Mouse (Mus musculus) adrenal gland, postnatal 36 days (tissue): ENCODE data around the gene Qser1. TPM values are rescaled to one million over a fixed set of nuclear protein-coding genes. Genes with fewer than 3 reads are reported as not detected.
A peak's percentile ranks its signal among the peaks of the same experiment; 100 is the strongest.
"Not testable (repeated sequence)": the region's sequence is repeated elsewhere in the genome, so short reads cannot be mapped to it uniquely, and the experiment has no call there.

Experiments
- DNase-seq, 2 experiments: peaks; one replicate each; pipeline ENCODE4 v3.0.0; 2021; ENCODE audit warnings: mixed read lengths in 1 of 2
- long read RNA-seq, 2 experiments: library from polyadenylated mRNA; stranded (forward); transcript quantifications; one replicate each; pipeline ENCODE4 v2.0.0; 2021; ENCODE audit warnings: borderline sequencing depth in 2 of 2
- total RNA-seq, 2 experiments: library from RNA; stranded (reverse); gene quantifications; 2 replicates each; pipeline ENCODE4 v1.2.3; 2021

Gene Qser1
- total RNA-seq, result 10 to 100 TPM; 25.6 to 26.9 TPM
- long read RNA-seq, experiment 1, partial matches to known transcripts, result 0 of 3 reads
- long read RNA-seq, experiment 1, other reads (novel, unspliced or antisense), result 3 of 3 reads
- long read RNA-seq, experiment 2, result 0 reads

DNA sequence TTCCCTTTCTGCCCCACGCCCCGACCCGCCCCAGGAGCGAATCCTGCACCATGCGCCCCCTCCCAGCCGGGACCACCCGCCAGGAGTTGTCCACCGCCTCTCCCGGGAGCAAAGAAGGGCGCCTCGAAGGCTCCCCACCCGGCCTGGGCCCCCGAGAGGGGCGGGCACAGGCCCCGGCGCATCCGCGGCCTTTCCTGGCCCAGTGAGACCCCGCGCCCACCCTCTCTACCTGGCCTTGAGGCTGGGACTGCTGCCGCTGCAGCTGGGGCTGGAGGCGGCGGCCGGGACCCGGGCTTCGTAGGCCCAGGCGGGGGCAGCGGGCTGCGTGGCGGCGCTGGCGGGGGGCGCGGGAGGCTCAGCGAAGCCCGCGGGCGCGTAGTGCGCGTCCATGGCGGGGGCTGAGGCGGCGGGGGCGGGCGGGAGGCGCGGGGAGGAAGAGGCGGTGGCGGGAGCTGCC is at the start of gene Qser1:
Qser1 (minus strand) TSS at position 390 of the 457 bp plus-strand sequence.
- peak in 1 of 2 experiments; percentile 35 for DNase-seq

DNA sequence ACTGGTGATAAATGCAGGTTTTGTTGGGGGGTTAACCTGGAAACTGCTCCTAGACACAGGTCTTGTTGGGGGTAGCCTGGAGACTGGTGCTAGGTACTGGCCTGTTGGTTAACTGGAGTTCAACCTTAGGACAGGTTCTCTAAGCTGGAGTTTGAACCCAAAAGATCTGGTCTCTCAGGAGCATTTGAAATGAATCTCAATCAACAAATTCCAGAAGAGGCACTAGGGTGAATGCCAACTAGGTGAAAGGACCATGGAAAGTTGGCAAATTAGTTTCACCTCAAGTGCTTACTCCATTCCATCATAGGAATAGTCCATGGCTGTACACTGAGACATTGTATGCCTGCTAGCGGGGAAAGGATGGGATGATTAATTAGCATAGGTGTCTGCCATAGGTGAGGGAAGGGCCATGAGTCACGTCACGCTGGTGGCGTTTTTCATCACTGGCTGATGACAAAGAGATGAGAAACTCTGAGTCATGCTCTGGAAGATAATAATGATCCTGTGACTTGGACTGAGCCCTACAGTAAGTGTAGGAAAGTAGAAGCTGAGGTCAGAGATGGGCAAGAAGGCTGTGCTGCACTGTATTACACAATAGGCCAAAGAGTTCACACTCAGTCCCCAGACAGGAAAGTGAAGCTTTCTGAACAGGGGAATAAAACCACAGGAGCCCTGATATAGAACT is 47.8 kb upstream of the Qser1 start:
- DNase-seq, result peak; percentile 21 to 43

DNA sequence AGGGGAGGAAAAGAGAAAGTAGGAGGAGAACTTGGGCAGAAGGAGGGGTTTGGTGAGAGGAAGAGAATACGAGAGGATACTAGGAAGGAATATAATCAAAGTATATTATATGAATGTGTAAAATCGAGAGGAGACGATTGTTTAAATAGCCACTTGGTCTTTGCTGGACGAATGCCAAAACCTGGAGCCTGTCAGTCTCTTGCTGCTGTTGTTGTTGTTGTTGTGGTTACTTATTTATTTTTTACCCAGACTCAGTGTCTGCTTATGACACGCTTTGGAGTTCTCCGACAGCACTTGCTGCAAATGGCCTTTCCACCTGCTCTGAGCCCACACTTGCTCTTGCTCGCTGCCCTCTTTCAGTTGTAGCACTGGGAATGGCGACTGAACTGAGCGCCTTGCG is 43.9 kb upstream of the Qser1 start:
- DNase-seq, result no peak

DNA sequence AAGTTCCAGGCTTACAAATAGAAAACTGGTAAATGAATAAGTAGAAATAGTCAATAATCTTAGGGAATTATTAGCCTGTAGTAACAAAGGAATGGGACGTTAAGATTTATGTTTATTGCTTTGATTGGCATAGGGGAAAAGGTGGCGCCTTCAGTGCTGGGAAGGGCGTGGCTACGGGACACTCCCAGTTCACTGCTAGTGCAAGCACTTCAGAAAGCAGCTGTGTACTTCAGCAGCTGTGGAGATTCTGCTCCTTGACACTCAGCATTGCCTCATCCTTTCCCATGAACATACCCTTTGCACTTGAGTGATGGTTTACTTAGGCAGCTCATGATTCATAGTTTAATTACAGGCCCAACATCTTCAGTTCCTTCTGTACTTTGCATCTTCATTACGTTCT is 42.5 kb upstream of the Qser1 start:
- DNase-seq, result no peak

DNA sequence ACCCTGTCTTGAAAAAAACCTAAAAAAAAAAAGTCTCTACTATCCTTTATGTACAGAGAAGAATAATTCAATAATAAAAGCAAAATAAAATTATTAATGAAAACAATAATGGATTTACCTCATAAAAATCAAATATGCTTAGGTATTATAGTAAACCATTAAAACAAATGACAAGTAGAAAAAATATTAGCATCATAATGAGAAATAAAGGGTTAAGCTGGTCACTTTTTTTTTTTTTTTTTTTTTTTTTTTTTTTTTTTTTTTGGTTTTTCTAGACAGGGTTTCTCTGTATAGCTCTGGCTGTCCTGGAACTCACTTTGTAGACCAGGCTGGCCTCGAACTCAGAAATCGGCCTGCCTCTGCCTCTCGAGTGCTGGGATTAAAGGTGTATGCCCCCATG is 41.5 kb upstream of the Qser1 start:
- not testable (repeated sequence) for DNase-seq

DNA sequence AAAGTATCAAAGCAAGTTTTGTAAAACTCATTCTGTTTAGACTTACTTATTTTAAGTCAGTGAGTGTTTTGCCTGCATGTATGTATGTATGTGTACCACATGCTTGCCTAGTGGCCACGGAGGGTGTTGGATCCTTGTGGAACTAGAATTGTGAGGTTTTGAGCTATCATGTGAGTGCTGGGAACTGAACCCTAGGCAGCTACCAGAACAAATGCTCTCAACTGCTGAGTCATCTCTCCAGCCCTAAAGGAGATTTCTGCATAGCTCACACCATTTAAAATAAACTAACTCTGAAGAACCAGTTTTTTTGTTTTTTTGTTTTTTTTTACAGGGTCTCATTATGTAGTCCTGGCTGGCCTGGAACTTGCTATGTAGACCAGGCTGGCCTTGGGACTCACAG is 39.7 kb upstream of the Qser1 start:
- no peak for DNase-seq

DNA sequence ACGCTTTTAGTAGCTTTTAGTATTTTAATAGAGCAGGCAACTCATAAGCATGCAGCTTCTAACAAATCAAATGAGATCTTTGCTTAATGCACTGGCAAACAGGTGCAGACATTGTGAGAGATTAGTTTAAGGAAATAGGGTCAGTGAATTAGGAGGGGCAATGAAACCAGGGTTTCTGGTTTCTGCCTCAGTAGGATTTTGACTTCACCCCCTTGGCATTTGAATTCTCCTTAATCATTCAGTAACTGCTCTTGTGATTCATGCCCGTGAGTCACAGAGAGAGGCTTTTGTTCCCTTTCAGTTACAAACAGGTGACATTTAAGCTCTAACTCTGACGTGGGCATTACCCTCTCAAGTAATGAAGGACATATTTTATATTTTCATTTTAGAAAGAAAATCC is 39.2 kb upstream of the Qser1 start:
- DNase-seq, result peak in 1 of 2 experiments; percentile 47

DNA sequence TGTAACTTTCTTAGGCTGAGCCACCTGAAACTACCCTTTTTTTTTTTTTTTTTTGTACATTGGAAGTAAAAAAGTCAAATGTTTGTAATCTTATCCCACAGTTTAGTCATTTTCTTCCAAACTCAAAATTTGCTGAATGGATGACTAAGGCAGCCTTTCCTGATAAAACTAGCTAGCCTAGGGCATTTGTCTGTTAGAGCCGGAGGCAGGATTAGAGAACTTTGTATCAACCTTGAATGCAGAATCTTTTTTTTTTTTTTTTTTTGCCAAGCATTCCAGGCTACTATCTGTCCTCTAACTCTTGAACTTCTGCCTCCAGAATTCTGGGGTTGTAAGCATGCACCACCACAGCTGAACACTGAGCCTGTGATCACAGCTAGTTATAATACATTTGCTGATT is 38.3 kb upstream of the Qser1 start:
- DNase-seq, result peak in 1 of 2 experiments; percentile 6

DNA sequence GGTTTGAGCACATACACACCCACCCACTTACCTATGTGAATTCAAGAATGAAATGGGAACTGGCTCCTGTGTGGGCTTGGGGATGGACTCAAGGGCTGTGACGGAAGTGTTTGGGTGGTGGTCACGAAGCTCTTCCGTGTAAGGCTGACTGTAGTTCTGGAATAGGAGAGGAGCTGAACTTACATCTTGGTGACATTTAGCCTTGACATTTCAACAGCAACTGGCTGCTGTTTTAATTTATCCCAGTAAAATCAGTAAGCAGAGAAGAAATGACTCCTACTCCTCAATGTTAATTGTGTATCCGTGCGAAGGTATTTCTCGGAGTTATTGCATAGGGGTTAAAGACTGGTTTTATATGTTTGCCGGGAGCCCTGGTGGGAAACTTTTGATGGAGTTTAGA is 36.0 kb upstream of the Qser1 start:
- DNase-seq, result no peak

DNA sequence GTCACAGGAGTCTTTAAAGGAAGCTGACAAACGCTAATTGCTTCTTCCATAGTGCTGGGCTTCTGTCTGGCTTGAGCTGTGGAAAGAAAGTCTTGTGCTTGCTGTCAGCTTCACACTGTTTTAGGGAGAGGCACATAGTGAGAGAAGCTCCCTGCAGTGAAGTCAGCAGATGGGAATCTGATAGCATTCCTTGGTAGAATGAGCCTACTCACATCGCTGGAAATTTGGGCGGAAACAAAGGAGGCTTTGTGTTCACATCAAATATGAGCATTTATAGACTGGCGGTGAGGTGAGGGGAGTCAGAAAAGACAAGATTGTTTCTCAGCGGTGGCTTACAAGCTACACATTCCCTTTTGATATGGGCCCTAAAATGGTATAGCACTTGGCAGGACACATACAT is 35.1 kb upstream of the Qser1 start:
- DNase-seq, result no peak

DNA sequence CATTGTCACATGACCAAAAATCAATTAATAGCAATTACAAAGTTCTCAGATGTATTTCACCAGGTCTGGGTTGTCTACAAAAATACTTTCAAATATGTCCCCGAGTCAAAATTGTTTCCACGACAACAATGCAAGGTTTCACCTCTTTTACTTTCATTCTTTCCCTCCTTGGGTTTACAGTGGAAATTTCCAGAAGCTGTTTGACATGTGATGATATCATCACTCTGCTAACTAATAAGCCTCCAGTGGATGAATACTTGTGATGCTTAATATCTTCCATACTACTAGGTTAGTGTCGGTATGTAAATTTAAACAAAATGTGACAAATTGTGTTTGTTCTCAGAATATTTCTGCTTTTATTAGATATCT is 33.4 kb upstream of the Qser1 start:
- DNase-seq, result peak in 1 of 2 experiments; percentile 4

DNA sequence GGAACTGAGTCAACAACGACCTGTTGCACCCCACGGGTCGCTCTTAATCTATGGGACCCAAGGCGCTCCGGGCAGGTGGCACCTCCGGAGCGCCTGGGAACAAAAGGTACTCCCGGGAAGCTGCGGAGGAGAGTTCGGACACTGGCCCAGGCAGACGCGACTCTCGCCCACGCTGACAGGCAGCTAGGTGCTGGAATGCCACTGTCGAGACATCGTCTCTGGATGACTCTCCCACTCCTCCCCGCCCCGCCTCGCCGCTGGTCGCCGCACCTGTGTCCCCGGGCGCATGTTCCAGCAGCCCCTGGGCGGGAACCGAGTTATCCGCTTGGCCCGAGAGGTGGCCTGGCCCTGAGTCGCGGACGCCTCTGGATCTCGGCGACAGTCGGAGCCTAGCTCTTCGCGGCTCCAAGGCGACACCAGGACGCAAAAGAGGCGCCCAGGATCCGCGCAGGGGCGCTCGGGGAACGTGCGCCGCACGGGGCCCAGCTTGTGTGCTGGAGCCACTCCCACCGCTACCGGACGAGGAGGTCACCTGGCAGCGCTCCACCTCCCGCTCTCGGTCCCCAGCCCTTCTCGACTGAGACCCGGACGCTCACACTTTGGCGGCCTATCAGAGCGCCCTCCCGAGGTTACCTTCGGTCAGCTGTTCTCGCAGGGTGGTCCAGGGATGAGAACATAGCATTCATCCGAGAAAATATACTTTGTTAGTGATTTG is 32.9 kb upstream of the Qser1 start, which contains the start of gene Prrg4:
Prrg4 (minus strand) TSS at position 601 of the 715 bp plus-strand sequence.
- peak; percentile 88 to 92 for DNase-seq

DNA sequence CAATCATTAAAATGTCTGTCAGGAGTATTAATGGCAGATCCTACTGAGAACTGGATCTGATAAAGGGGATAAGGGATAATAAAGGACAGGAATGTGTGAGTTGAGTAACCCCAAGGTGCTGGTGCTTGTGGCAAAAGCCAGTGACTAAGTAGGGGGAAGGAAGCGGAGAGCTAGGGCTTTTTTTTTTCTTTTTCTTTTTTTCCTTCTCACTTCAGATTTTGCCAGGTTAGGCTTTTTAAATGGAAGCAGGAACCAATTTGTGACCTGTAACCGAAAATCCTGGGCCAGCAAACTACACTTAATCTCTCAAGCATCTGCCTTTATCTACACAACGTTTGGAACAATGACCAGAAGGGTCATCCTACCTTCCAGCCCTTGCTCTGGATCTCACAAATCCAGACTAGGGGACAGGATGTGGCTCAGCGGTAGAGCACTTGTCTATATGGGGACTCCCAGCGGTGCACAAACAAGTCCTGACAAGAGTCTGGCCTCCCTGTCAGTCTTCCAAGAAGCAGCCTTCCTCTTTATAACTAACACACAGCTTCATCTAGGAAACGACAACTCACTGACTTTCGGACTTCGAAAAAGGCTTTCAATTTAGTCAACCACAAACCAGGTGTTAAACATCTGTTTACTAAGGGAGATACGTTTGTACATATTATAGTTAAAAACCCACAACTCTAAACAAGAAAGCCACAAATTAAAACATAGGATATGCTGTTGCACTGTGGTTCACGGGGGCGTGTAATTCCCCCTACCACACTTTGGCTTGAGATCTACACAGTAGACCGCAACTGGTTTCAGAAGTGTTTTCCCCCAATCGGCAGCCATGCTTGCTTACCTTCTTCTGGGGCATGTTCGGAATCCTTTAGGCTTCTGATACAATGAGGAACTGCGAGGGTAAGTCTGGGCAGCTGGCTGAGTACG is 31.9 kb upstream of the Qser1 start:
- peak in 1 of 2 experiments; percentile 6 for DNase-seq

DNA sequence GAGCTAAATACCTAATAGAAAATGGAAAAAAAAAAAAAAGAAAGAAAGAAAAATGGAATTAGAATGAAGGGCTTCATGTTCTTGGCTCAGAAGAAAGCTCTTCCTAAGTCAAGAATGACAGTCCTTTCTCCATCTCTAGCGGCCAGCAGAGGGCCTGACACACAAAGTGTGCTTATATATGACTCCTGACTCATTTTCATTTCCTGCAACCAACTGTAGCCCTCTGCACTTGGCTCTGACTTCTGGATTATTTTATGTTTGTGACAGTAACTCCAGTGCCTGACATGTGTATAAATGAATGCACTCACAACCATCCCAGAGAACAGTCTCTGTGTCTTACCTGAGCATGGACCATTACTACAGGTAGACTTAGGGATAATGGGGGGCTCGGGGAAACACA is 31.1 kb upstream of the Qser1 start:
- peak; percentile 40 to 56 for DNase-seq

DNA sequence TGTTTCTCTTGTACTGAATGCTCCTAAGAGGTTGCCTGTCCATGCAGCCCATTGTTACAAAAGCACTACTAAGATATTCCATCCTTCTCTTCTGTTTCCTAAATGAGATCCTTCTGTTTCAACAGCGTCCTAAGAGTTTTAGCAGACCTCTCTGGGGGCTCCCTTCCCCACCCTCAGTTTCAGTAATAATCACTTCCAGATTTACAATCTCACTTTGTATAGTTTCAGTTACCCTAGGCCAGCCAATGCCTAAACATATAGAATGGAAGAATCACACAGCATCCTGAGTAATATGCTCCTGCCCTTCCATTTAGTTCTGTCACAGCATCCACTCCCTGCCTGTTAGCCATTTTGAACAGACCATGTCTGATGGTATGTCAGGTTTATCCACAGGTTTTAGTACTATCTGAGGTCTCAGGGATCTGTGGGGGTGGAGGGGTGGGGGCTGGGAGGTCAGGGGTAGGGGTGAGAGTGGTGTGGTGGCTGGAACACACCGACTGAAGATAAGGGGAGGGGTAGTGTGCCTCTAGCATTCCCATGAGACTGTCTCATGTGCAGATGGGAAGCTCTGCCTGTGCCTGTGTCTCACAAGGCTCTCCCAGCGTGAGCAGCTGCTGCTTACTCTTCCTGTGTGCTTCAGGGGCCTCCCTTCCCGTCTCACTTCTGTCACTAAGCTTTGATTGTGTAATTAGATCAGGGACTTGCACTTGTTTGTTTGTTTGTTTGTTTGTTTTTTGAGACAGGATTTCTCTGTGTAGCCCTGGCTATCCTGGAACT is 30.3 kb upstream of the Qser1 start:
- no peak for DNase-seq

DNA sequence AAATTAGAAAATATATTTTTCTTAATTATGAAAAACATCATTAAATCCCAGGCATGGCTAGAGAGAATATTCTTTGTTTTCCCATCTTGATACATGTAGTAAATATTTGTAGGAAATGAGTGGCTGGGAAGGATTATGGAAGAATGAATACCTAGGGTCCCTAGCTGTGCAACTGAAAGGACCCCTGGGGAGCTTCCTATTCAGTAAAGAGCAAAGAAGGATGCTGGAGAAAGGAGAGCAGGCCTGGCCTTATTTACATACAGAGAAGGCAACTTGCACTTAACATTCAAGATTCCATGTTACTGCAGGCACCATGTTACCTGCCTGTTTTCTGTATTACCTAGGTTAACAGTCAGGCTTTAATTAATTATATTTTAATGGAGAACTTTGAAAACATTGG is 26.0 kb upstream of the Qser1 start:
- DNase-seq, result no peak

DNA sequence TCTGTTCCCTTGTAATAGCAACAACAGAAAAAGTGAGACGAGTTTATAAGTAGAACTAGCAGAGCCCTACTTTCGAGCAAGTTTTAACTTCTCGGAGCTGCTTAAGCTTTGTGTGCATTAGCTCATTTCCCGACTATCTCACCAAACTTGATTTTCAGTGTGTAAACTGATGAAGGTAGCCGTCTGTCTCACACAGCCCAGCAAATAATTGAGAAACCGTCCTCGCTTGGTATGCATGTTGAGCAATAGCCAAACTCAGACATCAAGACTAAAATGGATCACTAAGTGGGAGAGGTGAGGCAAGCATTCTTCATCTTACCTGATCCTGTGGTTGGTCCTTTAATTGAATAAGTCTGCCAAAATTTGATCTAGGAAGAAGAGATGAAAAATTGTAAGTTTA is 25.2 kb upstream of the Qser1 start:
- DNase-seq, result no peak

DNA sequence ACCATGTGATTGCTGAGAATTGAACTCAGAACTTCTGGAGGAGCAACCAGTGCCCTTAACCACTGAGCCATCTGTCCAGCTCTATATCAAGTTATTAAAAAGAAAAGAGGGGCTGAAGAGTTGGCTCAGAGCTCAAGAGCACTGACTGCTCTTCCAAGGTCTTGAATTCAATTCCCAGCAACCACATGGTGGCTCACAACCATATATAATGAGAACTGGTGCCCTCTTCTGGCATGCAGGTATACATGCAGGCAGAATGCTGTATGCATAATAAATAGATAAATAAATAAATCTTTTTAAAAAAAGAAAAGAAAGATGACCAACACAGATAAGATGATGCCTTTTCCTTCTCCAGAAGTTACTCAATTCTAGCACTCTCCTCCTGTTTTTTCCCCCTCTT is 24.4 kb upstream of the Qser1 start:
- no peak for DNase-seq

DNA sequence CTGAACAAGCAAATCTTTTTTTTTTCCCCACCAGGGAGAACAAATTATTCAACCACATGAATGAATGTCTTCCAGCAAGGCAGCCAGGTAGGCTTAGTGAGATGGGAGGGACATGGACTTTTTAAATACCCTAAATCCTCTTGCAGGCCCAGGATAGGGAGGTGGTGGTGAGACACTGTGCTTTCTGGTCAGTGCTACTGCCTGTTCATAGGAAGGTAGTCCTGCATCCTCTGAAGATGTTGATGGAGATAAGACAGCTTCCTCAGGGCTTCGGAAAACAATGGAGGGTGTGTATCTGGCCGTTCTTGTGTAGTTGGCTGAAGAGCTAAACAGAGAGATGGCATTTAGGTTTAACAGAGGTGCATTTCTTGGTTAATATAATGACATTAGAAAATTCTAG is 15.9 kb upstream of the Qser1 start:
- no peak for DNase-seq

DNA sequence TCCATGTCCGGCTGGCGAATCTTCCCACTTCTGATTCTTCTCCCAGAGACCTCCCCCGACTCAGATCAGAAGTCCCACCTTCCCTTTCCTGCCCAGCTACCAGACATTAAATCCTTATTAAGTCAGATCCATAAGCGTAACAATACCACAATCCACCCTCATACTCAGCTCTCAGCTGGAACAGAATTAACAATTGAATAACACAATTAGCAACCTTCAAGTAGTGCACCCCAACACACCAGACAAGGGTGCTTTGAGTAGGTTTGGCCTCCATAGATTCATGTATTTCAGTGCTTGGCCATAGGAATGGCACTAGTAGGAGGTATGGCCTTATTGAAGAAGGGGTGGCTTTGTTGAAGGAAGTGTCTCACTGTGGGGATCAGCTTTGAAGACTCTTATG is 9.6 kb upstream of the Qser1 start:
- no peak for DNase-seq

DNA sequence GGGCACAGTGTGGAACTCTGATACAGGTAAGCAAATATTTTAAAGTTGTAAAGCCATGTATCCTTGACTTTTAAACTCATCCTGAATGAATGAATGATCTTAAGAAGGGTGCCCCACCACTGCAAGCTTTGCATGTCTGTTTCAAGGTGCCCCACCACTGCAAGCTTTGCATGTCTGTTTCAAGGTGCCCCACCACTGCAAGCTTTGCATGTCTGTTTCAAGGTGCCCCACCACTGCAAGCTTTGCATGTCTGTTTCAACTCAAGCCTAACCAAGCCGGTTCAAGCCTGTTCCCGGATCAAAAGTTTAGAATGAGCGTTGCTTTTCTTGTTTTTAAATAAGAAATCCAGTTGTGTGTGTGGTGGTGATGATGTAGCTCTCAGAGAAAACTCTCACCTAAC is 2.2 kb upstream of the Qser1 start:
- DNase-seq, result not testable (repeated sequence)
